Mouse (Mus musculus) thymus, postnatal 14 days (tissue): ENCODE measurements around the gene Hist1h1c.
A peak's percentile ranks its signal among the peaks of the same experiment; 100 is the strongest.
"Not testable (repeated sequence)": the region's sequence is repeated elsewhere in the genome, so short reads cannot be mapped to it uniquely, and the experiment has no call there.

Source experiments
- DNase-seq: peaks from one replicate; pipeline ENCODE4 v3.0.0; 2021

Gene Hist1h1c

GRCm38 (mm10) chr13:23717176-23717575 is 21.4 kb upstream of the Hist1h1c start:
- no peak for DNase-seq

DNA sequence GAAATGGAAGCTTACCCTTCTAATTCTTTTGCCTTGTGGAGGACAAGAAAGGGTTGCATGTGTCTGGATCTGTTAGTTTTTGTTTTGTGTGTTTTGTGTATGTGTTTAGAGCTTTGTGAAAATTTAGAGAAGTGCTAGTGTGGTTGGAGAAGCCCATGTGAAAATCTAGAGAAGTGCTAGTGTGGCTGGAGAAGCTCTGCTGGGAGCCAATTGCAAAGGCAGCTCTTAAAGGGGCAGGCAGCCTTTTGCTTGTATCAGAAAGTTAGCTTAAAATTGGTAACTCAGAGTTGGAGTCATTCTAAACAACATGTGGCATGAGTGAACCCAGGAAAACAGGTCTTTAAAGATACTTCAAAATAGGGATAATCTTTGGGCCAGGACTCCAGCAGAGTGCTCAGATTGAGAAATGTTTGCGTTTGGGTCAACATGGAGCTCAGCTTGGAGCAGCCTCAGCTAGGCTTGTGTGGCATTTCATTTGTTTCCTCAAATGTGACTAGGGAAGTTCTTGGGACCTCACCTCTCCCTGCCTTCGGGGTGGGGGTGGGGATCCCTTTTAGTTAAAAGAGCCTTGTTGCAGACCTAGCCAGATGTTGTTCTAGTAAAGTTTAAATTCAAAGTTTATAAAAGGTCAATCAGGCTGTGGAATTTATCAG is 20.9 kb upstream of the Hist1h1c start:
- not testable (repeated sequence) for DNase-seq

DNA sequence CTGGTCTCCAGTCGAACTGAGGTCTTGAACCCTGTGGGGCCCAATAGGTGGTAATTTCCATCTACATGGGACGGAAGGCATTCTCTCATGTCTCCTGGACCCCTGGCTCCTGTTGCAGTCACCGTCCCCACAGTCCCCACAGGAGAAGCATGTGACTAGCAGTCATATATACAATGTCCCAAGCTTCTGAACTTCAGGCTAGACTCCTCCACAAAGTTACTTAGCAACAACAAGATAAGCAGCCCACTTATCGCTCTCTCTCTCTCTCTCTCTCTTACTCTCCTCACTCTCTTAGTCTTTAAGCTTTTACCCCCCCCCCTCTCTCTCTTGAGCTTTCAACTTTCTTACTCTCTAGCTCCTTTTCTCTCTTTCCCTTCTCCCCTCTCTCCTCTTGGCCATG is 14.4 kb upstream of the Hist1h1c start:
- DNase-seq: no peak

GRCm38 (mm10) chr13:23725213-23725612 is 13.4 kb upstream of the Hist1h1c start:
- no peak for DNase-seq

DNA sequence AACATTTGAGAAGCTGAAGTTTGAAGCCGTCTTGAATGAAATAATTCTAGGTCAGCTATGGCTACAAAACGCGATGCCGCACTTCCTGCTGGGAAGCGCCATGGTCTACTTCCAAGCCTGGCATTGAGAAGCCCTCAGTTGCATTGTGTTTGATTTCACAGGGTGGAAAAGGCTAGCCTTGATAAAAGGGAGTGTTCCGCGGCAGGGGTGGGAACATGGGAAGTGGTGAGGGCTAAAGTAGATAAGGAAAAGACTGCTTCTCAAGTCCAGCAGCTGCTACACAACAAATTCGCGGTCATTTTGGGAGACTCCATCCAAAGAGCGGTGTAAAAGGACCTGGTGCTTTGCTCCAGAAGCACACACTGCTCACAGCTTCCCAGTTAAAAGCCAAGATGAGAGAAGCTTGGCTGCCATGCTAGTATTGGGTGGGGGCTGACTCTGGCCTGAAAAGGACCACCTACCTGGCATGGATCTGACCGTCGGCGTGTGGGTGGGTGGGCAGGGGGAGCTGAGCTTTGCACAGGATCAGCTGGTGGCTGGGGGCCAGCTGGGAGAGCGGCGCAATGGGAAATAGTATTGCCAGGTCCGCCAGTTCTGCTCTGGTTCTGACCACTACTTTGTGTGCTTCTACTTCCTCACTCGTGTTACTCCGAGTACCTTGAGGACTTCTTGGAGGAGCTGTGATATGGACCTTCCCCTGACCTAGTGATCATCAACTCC is 10.0 kb upstream of the Hist1h1c start:
- no peak for DNase-seq

DNA sequence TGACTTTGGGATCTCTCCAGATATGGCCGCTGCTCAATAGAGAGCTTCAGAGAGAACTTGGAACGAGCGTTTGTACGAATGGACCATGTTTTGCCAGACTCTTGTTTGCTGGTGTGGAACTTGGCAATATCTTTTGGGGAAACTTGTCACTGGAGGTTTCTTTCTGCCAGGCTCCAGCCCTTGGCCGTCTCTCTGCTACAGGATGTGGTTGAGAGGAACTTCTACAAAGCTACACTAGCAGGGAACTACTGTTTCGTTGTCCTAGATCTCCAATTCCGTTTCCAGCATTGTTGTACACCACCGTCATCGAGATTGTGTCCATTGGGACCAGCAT is 9.4 kb upstream of the Hist1h1c start:
- DNase-seq: peak; percentile 57

GRCm38 (mm10) chr13:23729706-23730105 is 8.9 kb upstream of the Hist1h1c start:
- DNase-seq: no peak

DNA sequence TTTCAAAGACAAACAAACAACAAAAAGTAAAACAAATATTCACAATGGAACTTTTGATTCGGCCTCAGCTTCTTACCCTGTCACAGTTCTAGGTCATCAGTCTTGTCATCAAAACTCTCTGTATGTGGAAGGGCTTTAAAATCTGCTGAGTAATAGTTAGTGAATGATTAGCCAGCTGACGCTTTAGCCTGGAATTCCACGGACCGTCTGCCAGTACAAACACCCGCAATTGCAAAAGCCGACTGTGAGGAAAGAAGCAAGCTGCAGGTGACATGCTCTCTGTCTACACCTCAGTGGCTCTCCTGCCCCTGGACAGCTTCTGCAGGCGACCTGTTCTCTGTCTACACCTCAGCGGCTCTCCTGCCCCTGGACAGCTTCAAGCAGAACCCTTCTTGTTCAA is 8.1 kb upstream of the Hist1h1c start:
- DNase-seq: no peak

- peak; percentile 52 for DNase-seq
These were observed 6.3 kb upstream of the Hist1h1c start for GRCm38 (mm10) chr13:23732156-23732804.

- no peak for DNase-seq
These were observed 1.5 kb upstream of the Hist1h1c start for GRCm38 (mm10) chr13:23737091-23737490.

- DNase-seq: peak; percentile 57
These were observed 567 bp upstream of the Hist1h1c start for GRCm38 (mm10) chr13:23738041-23738440.

GRCm38 (mm10) chr13:23739069-23739921 is 687 bp downstream of the Hist1h1c start:
- peak; percentile 91 for DNase-seq

GRCm38 (mm10) chr13:23739922-23740252 is 1.3 kb downstream of the Hist1h1c start:
- no peak for DNase-seq

- DNase-seq: no peak
These were observed 1.7 kb downstream of the Hist1h1c start for GRCm38 (mm10) chr13:23740256-23740840.

GRCm38 (mm10) chr13:23740910-23741309 is 2.3 kb downstream of the Hist1h1c start:
- DNase-seq: no peak

GRCm38 (mm10) chr13:23742007-23742406 is 3.4 kb downstream of the Hist1h1c start:
- no peak for DNase-seq

- DNase-seq: no peak
These were observed 4.6 kb downstream of the Hist1h1c start for GRCm38 (mm10) chr13:23743215-23743614.

DNA sequence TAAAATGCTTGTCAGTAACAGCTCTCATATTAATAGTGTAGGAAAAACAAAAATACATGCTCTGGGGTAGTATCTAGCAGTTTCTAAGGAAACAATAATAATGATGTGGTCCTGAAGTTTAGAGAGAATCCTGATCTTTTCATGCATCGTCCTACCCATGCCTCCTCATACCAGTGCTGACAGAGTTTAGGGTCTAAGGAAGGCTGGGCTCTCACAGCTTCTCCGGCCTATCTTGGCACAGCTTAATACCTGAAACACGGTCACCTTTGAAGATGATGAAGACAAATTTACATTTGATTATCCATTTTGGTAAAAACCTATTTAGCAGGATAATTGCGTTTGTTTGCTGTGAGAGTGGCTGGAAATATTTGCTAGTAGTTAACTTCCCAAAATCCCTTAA is 5.4 kb downstream of the Hist1h1c start:
- no peak for DNase-seq

GRCm38 (mm10) chr13:23744421-23745380 is 6.1 kb downstream of the Hist1h1c start:
- DNase-seq: peak; percentile 28

DNA sequence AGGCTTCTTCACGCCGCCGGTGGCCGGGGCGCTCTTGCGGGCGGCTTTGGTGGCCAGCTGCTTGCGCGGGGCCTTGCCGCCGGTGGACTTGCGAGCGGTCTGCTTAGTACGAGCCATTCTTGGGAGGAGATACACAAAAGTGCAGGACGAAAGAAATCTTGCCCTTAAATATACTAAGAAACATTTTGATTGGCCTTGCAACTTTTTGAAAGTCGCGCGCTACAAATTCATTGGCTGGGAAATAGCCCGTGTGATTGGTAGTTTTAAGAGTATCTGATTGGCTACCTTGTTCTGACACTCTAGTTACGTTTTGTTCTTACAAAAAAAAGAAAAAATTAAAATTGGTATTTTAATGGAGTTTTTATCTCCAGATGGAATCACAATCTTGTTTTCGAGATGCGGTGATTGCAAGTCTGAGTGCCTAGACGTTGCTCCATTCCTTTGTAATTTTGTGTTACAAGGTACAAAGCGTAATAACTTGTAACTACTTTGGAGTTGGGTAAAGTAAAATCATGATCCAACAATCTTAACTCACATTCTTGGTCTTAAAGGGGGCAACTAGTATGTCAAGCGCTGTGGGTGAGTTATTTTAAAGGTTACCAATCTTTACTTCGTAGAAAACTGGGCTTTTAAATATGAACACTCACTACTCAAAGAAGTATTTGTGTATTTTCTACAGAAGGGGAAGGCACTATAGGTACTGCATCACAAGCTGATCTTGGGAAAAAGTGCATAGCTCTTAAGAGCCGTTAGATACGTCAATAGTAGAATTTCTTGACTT is 7.0 kb downstream of the Hist1h1c start, which contains the start of gene Hist1h3c:
Gene Hist1h3c, minus strand, starts transcription at position 222 of the 781 bp plus-strand sequence.
- peak; percentile 88 for DNase-seq
